Mouse (Mus musculus): Measurements from ENCODE around the gene Smarcal1. TPM values are rescaled to one million over a fixed set of nuclear protein-coding genes. Genes with fewer than 3 reads are reported as not detected.

The Smarcal1 gene
- total and polyA plus RNA-seq, 3 experiments = 24.4 to 27.7 TPM; not detected in 1

- Histone ChIP-seq H3K4me3 (ENCODE audit: control insufficient read depth in 1 of 2, insufficient read depth in 1 of 2, low read depth in 2 of 2, low read length in 2 of 2) (no peak overlapping the region), H3K27me3 (ENCODE audit: control insufficient read depth in 1 of 2, insufficient read depth in 2 of 2, low read length in 2 of 2) (peaks cover 0 to 3% of the 10 kb centered on the region in 2 experiments; a peak in 2 of 4 replicates), H3K27ac (ENCODE audit: control insufficient read depth, low read depth, low read length) (no peak overlapping the region), H3K9ac (ENCODE audit: control insufficient read depth, low read depth, low read length, poor library complexity, severe bottlenecking) (no peak overlapping the region), H3K36me3 (ENCODE audit: control insufficient read depth in 1 of 2, insufficient read depth in 2 of 2, low read length in 2 of 2) (no peaks in the 10 kb centered on the region), H3K4me1 (ENCODE audit: control insufficient read depth in 1 of 2, insufficient read depth in 2 of 2, low read length in 2 of 2) (no peaks in the 10 kb centered on the region), H3K9me3 (replicated peaks; ENCODE audit: insufficient read depth, low read length) (no peaks in the 10 kb centered on the region), H3K79me2 (ENCODE audit: control insufficient read depth, insufficient read depth, low read length, poor library complexity) (no peaks in the 10 kb centered on the region)
- no peak for TF ChIP-seq ELF1 (IDR thresholded peaks at IDR 0.05; ENCODE audit: low read depth, low read length)
- no peak for TF ChIP-seq TAL1 (IDR thresholded peaks at IDR 0.05; ENCODE audit: low read length)
- TF ChIP-seq KAT2A (conservative IDR thresholded peaks at IDR 0.05; ENCODE audit: low read depth, low read length) = no peak
- TF ChIP-seq ETS1 (IDR thresholded peaks at IDR 0.05; ENCODE audit: low read depth, low read length) = no peak
- no peak for TF ChIP-seq JUND (IDR thresholded peaks at IDR 0.05; ENCODE audit: low read depth, low read length)
- TF ChIP-seq USF1 (IDR thresholded peaks at IDR 0.05; ENCODE audit: low read depth, low read length) = no peak
- TF ChIP-seq E2F4 (IDR thresholded peaks at IDR 0.05; ENCODE audit: borderline replicate concordance, low read depth, low read length) = no peak
- no peak for TF ChIP-seq NRF1 (IDR thresholded peaks at IDR 0.05; ENCODE audit: insufficient read depth, low read depth, low read length, poor library complexity, severe bottlenecking)
- TF ChIP-seq ZKSCAN1 (IDR thresholded peaks at IDR 0.05; ENCODE audit: low read depth, low read length) = no peak
- no peak for TF ChIP-seq MEF2A (IDR thresholded peaks at IDR 0.05; ENCODE audit: extremely low read depth, insufficient replicate concordance, low read depth, low read length, poor library complexity, severe bottlenecking)
- no peak for DNase-seq (ENCODE audit: low read depth, low spot score)
These were observed 47.1 kb upstream of the Smarcal1 start for GRCm38 (mm10) chr1:72535725-72536571.

- peaks cover 0 to 3% of the 10 kb centered on the region in 2 experiments; a peak in 2 of 4 replicates for H3K27me3 ChIP-seq (ENCODE audit: control insufficient read depth in 1 of 2, insufficient read depth in 2 of 2, low read length in 2 of 2)
- no peaks in the 10 kb centered on the region for H3K79me2 ChIP-seq (ENCODE audit: control insufficient read depth, insufficient read depth, low read length, poor library complexity)
- H3K4me1 ChIP-seq (ENCODE audit: control insufficient read depth in 1 of 2, insufficient read depth in 2 of 2, low read length in 2 of 2) = no peaks in the 10 kb centered on the region
- no peak within 1 kb of the TSS for H3K4me3 ChIP-seq (ENCODE audit: control insufficient read depth in 1 of 2, insufficient read depth in 1 of 2, low read depth in 2 of 2, low read length in 2 of 2)
- H3K36me3 ChIP-seq (ENCODE audit: control insufficient read depth in 1 of 2, insufficient read depth in 2 of 2, low read length in 2 of 2) = no peaks in the 10 kb centered on the region
- H3K9me3 ChIP-seq (replicated peaks; ENCODE audit: insufficient read depth, low read length) = no peaks in the 10 kb centered on the region
- H3K27ac ChIP-seq (ENCODE audit: control insufficient read depth, low read depth, low read length) = no peak within 1 kb of the TSS
- peak; percentile 4 for DNase-seq (ENCODE audit: low read depth, low spot score)
- no peak for TF ChIP-seq MAX (IDR thresholded peaks at IDR 0.05; ENCODE audit: low read length)
- no peak within 1 kb of the TSS for H3K9ac ChIP-seq (ENCODE audit: control insufficient read depth, low read depth, low read length, poor library complexity, severe bottlenecking)
These were observed 46.3 kb upstream of the Smarcal1 start, which contains the start of gene March4 for GRCm38 (mm10) chr1:72536611-72537351. March4 (minus strand) TSS chr1:72536930.
